Mouse (Mus musculus) C2C12 (cell line): ENCODE measurements around the gene Ccdc185.

Source experiments
- CEBPB ChIP-seq: IDR thresholded peaks from one replicate; pipeline ENCODE4 v1.6.1; 2011; ENCODE audit warnings: low read depth, mild to moderate bottlenecking, control low read depth, moderate library complexity
- CTCF ChIP-seq: IDR thresholded peaks from one replicate; pipeline ENCODE4 v1.5.1; 2011; ENCODE audit not compliant: control insufficient read depth, insufficient read depth, insufficient read length

GRCm38 (mm10) chr1:182747834-182748233 is 1.1 kb downstream of the Ccdc185 start:
- TF ChIP-seq CEBPB (no peak), CTCF (no peak)
